Mouse (Mus musculus) thymus, postnatal 10 days (tissue): Measurements from ENCODE around the gene Pdcd1lg2.

Experiments used
- DNase-seq, 2 experiments: peaks; one replicate each; pipeline ENCODE4 v3.0.0; 2021; ENCODE audit warnings: low spot score in 2 of 2

Pdcd1lg2 gene

GRCm38 (mm10) chr19:29410619-29411018 is at the start of gene Pdcd1lg2:
Gene Pdcd1lg2, plus strand, starts transcription at chr19:29410919.
- no peak for DNase-seq

- DNase-seq, result peak; percentile 82 to 86
Observed at GRCm38 (mm10) chr19:29361468-29362130, 49.1 kb upstream of the Pdcd1lg2 start.

- no peak for DNase-seq
Observed at GRCm38 (mm10) chr19:29362173-29362930, 48.4 kb upstream of the Pdcd1lg2 start.

GRCm38 (mm10) chr19:29363557-29363956 is 47.2 kb upstream of the Pdcd1lg2 start:
- no peak for DNase-seq

- no peak for DNase-seq
Observed at GRCm38 (mm10) chr19:29364076-29364475, 46.6 kb upstream of the Pdcd1lg2 start.

- no peak for DNase-seq
Observed at GRCm38 (mm10) chr19:29365105-29365504, 45.6 kb upstream of the Pdcd1lg2 start.

- no peak for DNase-seq
Observed at GRCm38 (mm10) chr19:29366226-29366968, 44.3 kb upstream of the Pdcd1lg2 start.

GRCm38 (mm10) chr19:29366969-29367622 is 43.6 kb upstream of the Pdcd1lg2 start, which contains the start of the genes Plgrkt and Cd274:
Gene Plgrkt, minus strand, starts transcription at chr19:29367390.
Gene Cd274, plus strand, starts transcription at chr19:29367455.
- DNase-seq, result peak; percentile 87

GRCm38 (mm10) chr19:29368041-29368440 is 42.7 kb upstream of the Pdcd1lg2 start:
- DNase-seq, result no peak

- DNase-seq, result no peak
Observed at GRCm38 (mm10) chr19:29368671-29369309, 41.9 kb upstream of the Pdcd1lg2 start.

GRCm38 (mm10) chr19:29370112-29370511 is 40.6 kb upstream of the Pdcd1lg2 start:
- DNase-seq, result no peak

- no peak for DNase-seq
Observed at GRCm38 (mm10) chr19:29370545-29371283, 40.0 kb upstream of the Pdcd1lg2 start.

- no peak for DNase-seq
Observed at GRCm38 (mm10) chr19:29371284-29372081, 39.2 kb upstream of the Pdcd1lg2 start.

- no peak for DNase-seq
Observed at GRCm38 (mm10) chr19:29372138-29372537, 38.6 kb upstream of the Pdcd1lg2 start.

- DNase-seq, result no peak
Observed at GRCm38 (mm10) chr19:29372621-29373020, 38.1 kb upstream of the Pdcd1lg2 start.

GRCm38 (mm10) chr19:29373438-29373837 is 37.3 kb upstream of the Pdcd1lg2 start:
- no peak for DNase-seq

- DNase-seq, result no peak
Observed at GRCm38 (mm10) chr19:29374947-29375346, 35.8 kb upstream of the Pdcd1lg2 start.

- no peak for DNase-seq
Observed at GRCm38 (mm10) chr19:29376382-29376781, 34.3 kb upstream of the Pdcd1lg2 start.

GRCm38 (mm10) chr19:29379839-29380603 is 30.7 kb upstream of the Pdcd1lg2 start:
- DNase-seq, result no peak
